9 mouse cellular contexts compared by ENCODE assay signal in genomic region chrX:7692862-7693261, GRCm38 (mm10). TPM values are rescaled to one million over a fixed set of nuclear protein-coding genes. Genes with fewer than 3 reads are reported as not detected.
DNase-seq lines count a peak whose midpoint lies in the region; ATAC-seq lines count a peak whose summit lies in the region.
"Had no signal": no experiment of that assay in that cellular context is flagged by ENCODE, and none has a peak within 500 bp of the region (broad histone marks: within the 10 kb centered on the region; RNA-seq: fewer than 3 reads in every experiment).

No protein-coding gene starts in this region.

- no peak overlapping the region for H3K27ac ChIP-seq in kidney, embryonic 14.5 days (ENCODE audit: low read depth, low read length)
- H3K27ac ChIP-seq: embryonic facial prominence, embryonic 12.5 days had no signal

- no peak overlapping the region for H3K4me3 ChIP-seq in kidney, embryonic 14.5 days (ENCODE audit: low read length)
- H3K4me3 ChIP-seq: embryonic facial prominence, embryonic 12.5 days had no signal

- no peaks in the 10 kb centered on the region for H3K4me1 ChIP-seq in kidney, embryonic 14.5 days (ENCODE audit: control insufficient read depth, insufficient read depth, low read length)
- H3K4me1 ChIP-seq: embryonic facial prominence, embryonic 12.5 days had no signal

- 43% methylated on average over 4 of the region's 4 CpGs for WGBS in kidney, embryonic 14.5 days

- no peak overlapping the region for H3K4me2 ChIP-seq in kidney, embryonic 14.5 days (replicated peaks; ENCODE audit: low read depth, low read length)
- H3K4me2 ChIP-seq: embryonic facial prominence, embryonic 12.5 days had no signal

- no peaks in the 10 kb centered on the region for H3K36me3 ChIP-seq in kidney, embryonic 14.5 days (ENCODE audit: control insufficient read depth, insufficient read depth, low read length)
- H3K36me3 ChIP-seq: embryonic facial prominence, embryonic 12.5 days had no signal

- no peaks in the 10 kb centered on the region for H3K27me3 ChIP-seq in kidney, embryonic 14.5 days (ENCODE audit: control insufficient read depth, insufficient read depth, low read length)
- H3K27me3 ChIP-seq: embryonic facial prominence, embryonic 12.5 days had no signal

- ATAC-seq in kidney, embryonic 14.5 days (ENCODE audit: low FRiP score, low TSS enrichment) = no peak
- peak; percentile 46 for ATAC-seq in megakaryocyte, adult 5-6 weeks (ENCODE audit: poor library complexity, severe bottlenecking)

- H3K9me3 ChIP-seq in kidney, embryonic 14.5 days (ENCODE audit: control insufficient read depth, low read length) = no peaks in the 10 kb centered on the region
- H3K9me3 ChIP-seq: embryonic facial prominence, embryonic 12.5 days had no signal

- peak; percentile 30 for DNase-seq in kidney, adult 11 months
- peak; percentile 52 for DNase-seq in ES-CJ7 (ENCODE audit: low read depth, low spot score)
- peak; percentile 24 to 28 for DNase-seq in cerebellum, postnatal 36 days
- DNase-seq in urinary bladder, adult 18-20 months (ENCODE audit: low spot score in 2 of 2) = no peak
- DNase-seq in right cerebral cortex, adult 18-20 months = no peak
- DNase-seq in testis, postnatal 10 days (ENCODE audit: low spot score) = no peak

- no peak overlapping the region for H3K9ac ChIP-seq in kidney, embryonic 14.5 days (ENCODE audit: low read depth, low read length)
- H3K9ac ChIP-seq: embryonic facial prominence, embryonic 12.5 days had no signal

RNA-seq across cellular contexts. Expression of gene Gpkow, which starts 4.1 kb away (rescaled TPM):
- 21.3 and 47.4 TPM in 2 replicates for polyA plus RNA-seq in kidney, embryonic 14.5 days (2014; fragmentation: Nextera tagmentation; extraction: Ambion mirVana)
- 24.8 and 25.7 TPM in 2 replicates for total RNA-seq in megakaryocyte, adult 5-6 weeks (2015)
- 24.2 and 25.7 TPM in 2 replicates for total RNA-seq in megakaryocyte, adult 5-6 weeks (2017)

RNA-seq across cellular contexts. Expression of gene Magix, which starts 11.8 kb away (rescaled TPM):
- 0.28 and 0.29 TPM in 2 replicates for polyA plus RNA-seq in kidney, embryonic 14.5 days (2014; fragmentation: Nextera tagmentation; extraction: Ambion mirVana)
- total RNA-seq in megakaryocyte, adult 5-6 weeks (2015) = not detected in 2 replicates
- total RNA-seq in megakaryocyte, adult 5-6 weeks (2017) = 0.18 TPM in 1 of 2 replicates, not detected in the other

RNA-seq across cellular contexts. Expression of gene Wdr45, which starts 21.3 kb away (rescaled TPM):
- polyA plus RNA-seq in kidney, embryonic 14.5 days (2014; fragmentation: Nextera tagmentation; extraction: Ambion mirVana) = 26.0 and 34.0 TPM in 2 replicates
- 25.6 and 38.7 TPM in 2 replicates for total RNA-seq in megakaryocyte, adult 5-6 weeks (2015)
- total RNA-seq in megakaryocyte, adult 5-6 weeks (2017) = 13.4 and 18.9 TPM in 2 replicates

RNA-seq across cellular contexts. Expression of gene Plp2, which starts 21.7 kb away (rescaled TPM):
- polyA plus RNA-seq in kidney, embryonic 14.5 days (2014; fragmentation: Nextera tagmentation; extraction: Ambion mirVana) = 188 and 190 TPM in 2 replicates
- 987 and 1,037 TPM in 2 replicates for total RNA-seq in megakaryocyte, adult 5-6 weeks (2015)
- 267 and 300 TPM in 2 replicates for total RNA-seq in megakaryocyte, adult 5-6 weeks (2017)

RNA-seq across cellular contexts. Expression of gene Gm45208, which starts 29.2 kb away (rescaled TPM):
- 0.23 TPM in 1 of 2 replicates, not detected in the other for polyA plus RNA-seq in kidney, embryonic 14.5 days (2014; fragmentation: Nextera tagmentation; extraction: Ambion mirVana)
- total RNA-seq in megakaryocyte, adult 5-6 weeks (2015) = not detected in 2 replicates
- total RNA-seq in megakaryocyte, adult 5-6 weeks (2017) = not detected in 2 replicates
- polyA plus RNA-seq: embryonic facial prominence, embryonic 12.5 days had no signal

Comparison
In these comparisons a context has a peak if more than half of its experiments do, and no peak if none do; other contexts are left out.
1. DNase-seq: peak in kidney, adult 11 months (single experiment), ES-CJ7 (single experiment) and cerebellum, postnatal 36 days (2 of 2); none in urinary bladder, adult 18-20 months (0 of 2), right cerebral cortex, adult 18-20 months (single experiment) and testis, postnatal 10 days (single experiment).